Mouse (Mus musculus): ENCODE measurements at regions not wholly inside any gene's neighbourhood (a gene's known extent, or its start where the extent isn't known, plus 50 kb on each side); places are given as distances from the start of the nearest gene placed in this dataset.

- intact Hi-C loops (cut with DNase I) = no loop called here
- DNase-seq = no peak
Measured at GRCm38 (mm10) chr2:139338240-139338639, 155.5 kb upstream of the Sptlc3 start.

- intact Hi-C loops (cut with DNase I) = no loop called here
- DNase-seq = no peak
Measured at GRCm38 (mm10) chr2:139356280-139357010, 137.3 kb upstream of the Sptlc3 start.

GRCm38 (mm10) chr2:139362245-139362847 is 131.4 kb upstream of the Sptlc3 start:
- intact Hi-C loops (cut with DNase I) = no loop called here
- no peak for DNase-seq

GRCm38 (mm10) chr2:139370070-139370469 is 123.6 kb upstream of the Sptlc3 start:
- DNase-seq = peak in 1 of 2 experiments; percentile 22
- intact Hi-C loops (cut with DNase I) = no loop called here

- DNase-seq = no peak
- intact Hi-C loops (cut with DNase I) = loop anchor here (2.0 kb wide), 2 partner anchors 199 to 779 kb away; no protein-coding TSS in a partner anchor
Measured at GRCm38 (mm10) chr2:139380285-139380684, 113.4 kb upstream of the Sptlc3 start.

- intact Hi-C loops (cut with DNase I) = loop anchor here (2.0 kb wide), 2 partner anchors 197 to 777 kb away; no protein-coding TSS in a partner anchor
- peak; percentile 63 to 76 for DNase-seq
Measured at GRCm38 (mm10) chr2:139381628-139382027, 112.1 kb upstream of the Sptlc3 start.

- intact Hi-C loops (cut with DNase I) = no loop called here
Measured at GRCm38 (mm10) chr2:139413559-139413958, 80.2 kb upstream of the Sptlc3 start.

GRCm38 (mm10) chr2:139417506-139417905 is 76.2 kb upstream of the Sptlc3 start:
- DNase-seq = no peak
- intact Hi-C loops (cut with DNase I) = no loop called here

More at GRCm38 (mm10) chr2:139413559-139413958, 80.2 kb upstream of the Sptlc3 start:
- DNase-seq = no peak

- DNase-seq = no peak
- intact Hi-C loops (cut with DNase I) = no loop called here
Measured at GRCm38 (mm10) chr2:139422678-139423077, 71.0 kb upstream of the Sptlc3 start.

- intact Hi-C loops (cut with DNase I) = no loop called here
- DNase-seq = no peak
Measured at GRCm38 (mm10) chr2:139423413-139423812, 70.3 kb upstream of the Sptlc3 start.

Small RNA genes in the stretch of these regions (microRNA-seq; reads per million reads assigned to microRNA genes)
- gene Mir1952 = 0 reads per million in 2 experiments

Measured in heart, postnatal 10 days (tissue).